Mouse (Mus musculus): Measurements from ENCODE around the gene Hbb-bh2. TPM values are rescaled to one million over a fixed set of nuclear protein-coding genes. Genes with fewer than 3 reads are reported as not detected.
"Not testable (repeated sequence)": the region's sequence is repeated elsewhere in the genome, so short reads cannot be mapped to it uniquely, and the experiment has no call there.

The Hbb-bh2 gene
- polyA plus RNA-seq, 1 experiment from 2014 or later, result not detected

DNA sequence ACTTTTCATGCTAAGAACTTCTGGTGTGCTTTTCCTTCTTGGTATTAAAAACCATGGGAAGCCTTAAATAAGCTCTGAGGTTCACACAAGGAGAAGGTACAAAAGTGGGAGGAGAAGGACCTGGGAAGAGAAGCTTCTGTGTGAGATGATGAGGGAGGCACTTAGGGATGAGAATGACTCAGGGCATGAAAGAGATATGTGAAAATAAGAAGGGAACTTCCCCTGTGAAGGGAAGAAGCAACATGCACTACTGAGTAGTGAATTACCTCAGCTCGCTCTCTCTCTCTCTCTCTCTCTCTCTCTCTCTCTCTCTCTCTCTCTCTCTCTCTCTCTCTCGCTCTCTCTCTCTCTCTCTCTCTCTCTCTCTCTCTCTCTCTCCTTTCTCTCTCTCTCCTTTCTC lies 25.2 kb downstream of the Hbb-bh2 start:
- ATAC-seq (ENCODE audit: low FRiP score); H3K27me3 ChIP-seq (ENCODE audit: control insufficient read depth, insufficient read depth, low read length); H3K4me1 ChIP-seq (replicated peaks; ENCODE audit: control insufficient read depth, insufficient read depth, low read length): not testable (repeated sequence)

DNA sequence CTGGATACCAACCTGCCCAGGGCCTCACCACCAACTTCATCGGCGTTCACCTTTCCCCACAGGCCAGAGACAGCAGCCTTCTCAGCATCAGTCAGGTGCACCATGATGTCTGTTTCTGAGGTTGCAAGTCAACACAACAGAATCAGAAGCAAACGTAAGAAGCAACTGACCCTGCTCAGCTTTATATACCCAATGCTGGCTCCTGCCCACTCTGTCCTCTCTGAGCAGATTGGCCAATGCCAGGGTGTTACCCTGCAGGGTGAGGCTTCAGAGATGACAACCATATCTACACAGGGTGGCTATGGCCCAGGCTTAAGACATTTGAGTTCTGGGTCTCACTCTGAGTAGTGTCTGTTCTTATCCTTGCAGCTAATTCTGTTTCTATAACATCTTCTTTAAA lies 26.6 kb downstream of the Hbb-bh2 start, which contains the start of gene Hbb-bt:
Gene Hbb-bt, minus strand, starts transcription at position 231 of the 400 bp plus-strand sequence.
- WGBS, result 88% methylated on average over 3 of the region's 3 CpGs
- Histone ChIP-seq H3K4me3 (replicated peaks; ENCODE audit: low read length) (no peak within 1 kb of the TSS), H3K4me1 (replicated peaks; ENCODE audit: control insufficient read depth, insufficient read depth, low read length) (no peaks in the 10 kb centered on the region), H3K27me3 (ENCODE audit: control insufficient read depth, insufficient read depth, low read length) (no peaks in the 10 kb centered on the region), H3K36me3 (replicated peaks; ENCODE audit: control insufficient read depth, insufficient read depth) (no peaks in the 10 kb centered on the region), H3K27ac (no peak within 1 kb of the TSS), H3K9me3 (ENCODE audit: control insufficient read depth, low read length) (no peaks in the 10 kb centered on the region), H3K4me2 (replicated peaks) (no peak within 1 kb of the TSS), H3K9ac (no peak within 1 kb of the TSS)
- DNase-seq (ENCODE audit: low spot score) (no peak), ATAC-seq (ENCODE audit: low FRiP score) (no peak)

More for the DNA sequence above, 25.2 kb downstream of the Hbb-bh2 start:
- DNase-seq (ENCODE audit: low spot score); H3K36me3 ChIP-seq (replicated peaks; ENCODE audit: control insufficient read depth, insufficient read depth); H3K4me2 ChIP-seq (replicated peaks); H3K9ac ChIP-seq; H3K27ac ChIP-seq; H3K9me3 ChIP-seq (ENCODE audit: control insufficient read depth, low read length); H3K4me3 ChIP-seq (replicated peaks; ENCODE audit: low read length): not testable (repeated sequence)
- WGBS, result 100% methylated on average over 1 of the region's 2 CpGs

DNA sequence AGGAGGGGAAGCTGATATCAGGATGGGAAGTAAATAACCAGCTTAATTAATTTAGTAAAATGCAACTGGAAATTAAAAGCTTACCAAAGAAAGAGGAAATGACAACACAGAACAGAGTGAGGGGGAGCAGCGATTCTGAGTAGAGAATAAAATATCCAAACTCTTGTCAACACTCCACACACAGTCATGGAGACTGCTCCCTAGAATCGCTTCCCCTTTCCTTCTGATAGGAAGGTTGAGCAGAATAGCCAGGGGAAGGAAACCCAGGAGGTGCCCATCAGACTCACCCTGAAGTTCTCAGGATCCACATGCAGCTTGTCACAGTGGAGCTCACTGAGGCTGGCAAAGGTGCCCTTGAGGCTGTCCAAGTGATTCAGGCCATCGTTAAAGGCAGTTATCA lies 27.2 kb downstream of the Hbb-bh2 start:
- not testable (repeated sequence) for H3K4me3 ChIP-seq (replicated peaks; ENCODE audit: low read length); H3K9me3 ChIP-seq (ENCODE audit: control insufficient read depth, low read length); H3K36me3 ChIP-seq (replicated peaks; ENCODE audit: control insufficient read depth, insufficient read depth); H3K4me2 ChIP-seq (replicated peaks); H3K27me3 ChIP-seq (ENCODE audit: control insufficient read depth, insufficient read depth, low read length); DNase-seq (ENCODE audit: low spot score); H3K4me1 ChIP-seq (replicated peaks; ENCODE audit: control insufficient read depth, insufficient read depth, low read length); H3K9ac ChIP-seq; ATAC-seq (ENCODE audit: low FRiP score); H3K27ac ChIP-seq
- no CpG with 5 or more reads among the region's 3 CpGs for WGBS

DNA sequence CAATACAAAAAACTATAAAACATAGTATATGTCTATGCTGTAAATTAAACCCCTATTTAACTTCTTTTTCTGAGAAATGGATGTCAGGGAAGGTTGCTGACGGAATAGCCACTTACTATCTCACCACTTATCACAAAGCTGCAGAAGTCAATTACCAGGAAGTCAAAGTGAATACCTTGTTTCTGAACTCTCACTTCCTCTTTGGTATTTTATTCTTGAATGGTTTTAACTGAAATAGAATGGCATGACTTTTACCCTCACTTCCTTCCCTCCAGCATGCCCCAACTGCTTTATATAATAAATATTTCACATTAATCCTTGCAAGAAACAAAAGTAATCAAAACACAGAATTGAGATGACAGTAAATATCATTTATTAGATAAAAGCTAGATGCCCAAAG lies 28.1 kb downstream of the Hbb-bh2 start:
- Histone ChIP-seq H3K9ac (no peak overlapping the region), H3K36me3 (replicated peaks; ENCODE audit: control insufficient read depth, insufficient read depth) (no peaks in the 10 kb centered on the region), H3K27me3 (ENCODE audit: control insufficient read depth, insufficient read depth, low read length) (no peaks in the 10 kb centered on the region), H3K27ac (no peak overlapping the region), H3K4me2 (replicated peaks) (no peak overlapping the region), H3K4me1 (replicated peaks; ENCODE audit: control insufficient read depth, insufficient read depth, low read length) (no peaks in the 10 kb centered on the region), H3K4me3 (replicated peaks; ENCODE audit: low read length) (no peak overlapping the region), H3K9me3 (ENCODE audit: control insufficient read depth, low read length) (no peaks in the 10 kb centered on the region)
- DNase-seq (ENCODE audit: low spot score), result no peak
- no peak for ATAC-seq (ENCODE audit: low FRiP score)
- 85% methylated on average over 1 of the region's 1 CpGs for whole genome bisulfite sequencing

DNA sequence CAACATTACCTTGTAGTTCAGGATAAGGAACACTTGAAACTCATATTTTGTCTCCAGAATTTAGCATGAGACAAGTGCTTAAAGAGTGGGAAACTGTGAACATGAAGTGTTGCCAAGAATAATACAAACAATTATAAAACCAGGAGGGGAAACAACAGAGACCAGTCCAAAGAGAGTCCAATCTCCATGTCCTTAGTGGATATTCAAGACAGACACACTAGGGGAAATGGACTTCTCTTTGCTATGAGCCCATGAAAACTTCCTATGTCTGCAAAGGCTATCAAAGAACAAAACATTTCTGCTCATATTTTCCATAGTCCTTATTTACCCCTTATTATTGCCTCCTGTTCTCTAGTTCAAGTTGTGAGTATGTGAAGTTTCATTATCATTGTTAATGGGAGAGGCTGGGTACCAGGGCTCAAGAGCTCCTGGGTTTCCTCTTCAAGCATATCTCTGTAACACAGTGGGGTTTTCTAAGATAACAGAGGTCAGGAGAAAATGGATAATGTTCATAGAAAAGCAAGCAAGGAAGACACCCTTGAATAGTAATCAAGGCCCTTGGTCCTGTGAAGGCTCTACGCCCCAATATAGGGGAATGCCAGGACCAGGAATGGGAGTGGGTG lies 29.0 kb downstream of the Hbb-bh2 start:
- no peaks in the 10 kb centered on the region for H3K36me3 ChIP-seq (replicated peaks; ENCODE audit: control insufficient read depth, insufficient read depth)
- H3K9ac ChIP-seq, result no peak overlapping the region
- DNase-seq (ENCODE audit: low spot score) (no peak), ATAC-seq (ENCODE audit: low FRiP score) (no peak)
- H3K4me2 ChIP-seq (replicated peaks), result no peak overlapping the region
- H3K27ac ChIP-seq, result no peak overlapping the region
- no peaks in the 10 kb centered on the region for H3K4me1 ChIP-seq (replicated peaks; ENCODE audit: control insufficient read depth, insufficient read depth, low read length)
- H3K27me3 ChIP-seq (ENCODE audit: control insufficient read depth, insufficient read depth, low read length), result no peaks in the 10 kb centered on the region
- H3K9me3 ChIP-seq (ENCODE audit: control insufficient read depth, low read length), result no peaks in the 10 kb centered on the region
- WGBS, result 93% methylated on average over 1 of the region's 1 CpGs
- H3K4me3 ChIP-seq (replicated peaks; ENCODE audit: low read length), result no peak overlapping the region

DNA sequence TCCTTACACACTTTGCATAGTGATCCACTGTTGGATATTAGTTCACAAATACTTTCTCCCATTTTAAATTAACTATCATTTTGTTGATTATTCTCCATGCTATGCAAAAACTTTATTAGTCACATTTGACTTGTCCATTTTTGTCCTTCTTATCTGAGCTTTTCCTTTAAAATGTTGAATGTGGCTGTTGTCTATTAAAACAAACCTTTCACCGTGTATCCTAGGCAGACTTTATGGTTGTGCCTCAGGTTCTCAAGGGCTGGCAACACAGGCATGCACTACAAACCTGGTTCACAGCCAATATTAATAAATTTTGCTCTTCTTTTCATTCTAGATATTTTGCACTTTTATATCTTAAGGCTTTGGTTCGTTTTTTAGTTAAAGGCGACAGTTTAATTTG lies 29.6 kb downstream of the Hbb-bh2 start:
- Histone ChIP-seq H3K9ac (no peak overlapping the region), H3K9me3 (ENCODE audit: control insufficient read depth, low read length) (no peaks in the 10 kb centered on the region), H3K4me2 (replicated peaks) (no peak overlapping the region), H3K27me3 (ENCODE audit: control insufficient read depth, insufficient read depth, low read length) (no peaks in the 10 kb centered on the region), H3K4me3 (replicated peaks; ENCODE audit: low read length) (no peak overlapping the region), H3K4me1 (replicated peaks; ENCODE audit: control insufficient read depth, insufficient read depth, low read length) (no peaks in the 10 kb centered on the region), H3K27ac (no peak overlapping the region), H3K36me3 (replicated peaks; ENCODE audit: control insufficient read depth, insufficient read depth) (no peaks in the 10 kb centered on the region)
- DNase-seq (ENCODE audit: low spot score) (no peak), ATAC-seq (ENCODE audit: low FRiP score) (no peak)
- 87% methylated on average over 3 of the region's 3 CpGs for WGBS

DNA sequence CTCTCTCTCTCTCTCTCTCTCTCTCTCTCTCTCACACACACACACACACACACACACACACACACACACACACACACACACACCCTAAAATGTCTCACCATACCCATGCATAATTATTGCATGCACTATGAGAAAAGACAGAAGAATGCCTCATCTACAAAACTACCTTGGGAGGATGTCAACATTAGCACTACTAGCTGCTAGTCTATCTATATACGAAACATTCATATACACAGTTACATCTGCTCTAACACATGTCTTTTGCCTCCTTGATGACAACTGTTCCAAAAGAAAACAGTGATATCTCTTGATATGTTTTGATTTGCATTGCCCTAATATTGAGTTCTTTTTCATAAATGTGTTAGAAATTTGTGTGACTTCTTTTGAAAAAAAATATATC lies 30.0 kb downstream of the Hbb-bh2 start:
- no peaks in the 10 kb centered on the region for H3K9me3 ChIP-seq (ENCODE audit: control insufficient read depth, low read length)
- H3K4me3 ChIP-seq (replicated peaks; ENCODE audit: low read length), result no peak overlapping the region
- ATAC-seq (ENCODE audit: low FRiP score), result no peak
- no peaks in the 10 kb centered on the region for H3K4me1 ChIP-seq (replicated peaks; ENCODE audit: control insufficient read depth, insufficient read depth, low read length)
- H3K36me3 ChIP-seq (replicated peaks; ENCODE audit: control insufficient read depth, insufficient read depth), result no peaks in the 10 kb centered on the region
- H3K9ac ChIP-seq, result no peak overlapping the region
- H3K4me2 ChIP-seq (replicated peaks), result no peak overlapping the region
- no peaks in the 10 kb centered on the region for H3K27me3 ChIP-seq (ENCODE audit: control insufficient read depth, insufficient read depth, low read length)
- WGBS, result 85% methylated on average over 1 of the region's 1 CpGs
- no peak overlapping the region for H3K27ac ChIP-seq
- no peak for DNase-seq (ENCODE audit: low spot score)

DNA sequence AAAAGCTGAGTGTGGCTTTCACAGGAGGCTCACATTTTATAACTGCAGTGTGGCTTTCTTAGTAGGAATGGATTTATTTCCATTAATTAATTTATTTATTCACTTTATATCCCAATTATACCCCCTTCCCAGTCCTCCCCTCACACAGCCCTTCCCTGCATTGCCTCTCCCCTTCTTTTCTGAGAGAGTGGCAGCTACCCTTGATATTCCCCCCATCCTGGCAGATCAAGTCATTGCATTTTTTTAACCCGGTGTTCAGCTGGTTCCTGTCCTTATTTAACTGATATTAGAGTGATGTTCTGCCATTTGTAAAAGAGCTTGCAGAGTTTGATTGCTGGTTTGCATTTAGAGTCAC lies 30.5 kb downstream of the Hbb-bh2 start:
- no peak for ATAC-seq (ENCODE audit: low FRiP score)
- DNase-seq (ENCODE audit: low spot score), result no peak
- H3K4me2 ChIP-seq (replicated peaks), result no peak overlapping the region
- H3K9ac ChIP-seq, result no peak overlapping the region
- H3K27ac ChIP-seq, result no peak overlapping the region
- H3K27me3 ChIP-seq (ENCODE audit: control insufficient read depth, insufficient read depth, low read length), result no peaks in the 10 kb centered on the region
- 78% methylated on average over 1 of the region's 1 CpGs for WGBS
- no peak overlapping the region for H3K4me3 ChIP-seq (replicated peaks; ENCODE audit: low read length)
- no peaks in the 10 kb centered on the region for H3K9me3 ChIP-seq (ENCODE audit: control insufficient read depth, low read length)
- H3K36me3 ChIP-seq (replicated peaks; ENCODE audit: control insufficient read depth, insufficient read depth), result no peaks in the 10 kb centered on the region
- H3K4me1 ChIP-seq (replicated peaks; ENCODE audit: control insufficient read depth, insufficient read depth, low read length), result no peaks in the 10 kb centered on the region

DNA sequence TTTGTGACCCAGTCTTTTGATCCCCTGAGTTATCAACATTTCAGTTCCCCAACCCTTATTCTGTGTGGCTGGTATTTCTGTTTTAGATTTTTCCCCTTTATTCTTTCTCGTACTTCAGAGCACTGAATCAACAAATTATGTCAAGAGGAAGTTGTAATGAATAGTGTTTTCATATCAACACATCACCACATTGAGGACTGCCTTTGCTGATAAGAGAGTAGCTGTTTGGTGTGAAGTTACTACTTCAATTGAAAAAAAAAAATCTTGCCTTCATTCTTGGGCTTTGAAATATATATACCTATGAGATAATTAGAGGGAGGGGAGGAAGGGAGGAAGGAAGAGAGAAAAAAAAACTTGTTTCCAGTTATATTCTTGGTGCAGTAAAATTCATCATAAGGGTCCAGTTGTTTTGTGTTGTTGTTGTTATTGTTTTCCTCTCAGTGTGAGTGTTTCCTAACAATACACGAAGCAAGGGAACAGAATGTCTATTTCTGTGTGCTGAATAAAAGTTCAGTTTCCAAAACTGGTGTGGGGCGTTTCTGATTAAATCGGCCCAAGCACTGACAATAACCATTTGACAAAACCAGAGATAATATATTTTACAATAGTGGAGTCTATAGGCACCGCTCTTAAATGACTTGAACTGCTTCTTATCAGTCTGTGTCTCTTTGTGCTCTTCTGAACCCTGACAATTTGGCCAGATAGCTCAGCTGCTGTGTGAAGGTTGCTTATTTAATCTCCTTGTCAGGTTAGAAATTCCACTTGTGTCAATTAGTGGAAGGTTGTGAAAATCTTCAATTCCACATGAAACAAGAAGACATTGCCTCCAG lies 31.1 kb downstream of the Hbb-bh2 start:
- Histone ChIP-seq H3K4me3 (replicated peaks; ENCODE audit: low read length) (no peak overlapping the region), H3K9ac (no peak overlapping the region), H3K9me3 (ENCODE audit: control insufficient read depth, low read length) (no peaks in the 10 kb centered on the region), H3K36me3 (replicated peaks; ENCODE audit: control insufficient read depth, insufficient read depth) (no peaks in the 10 kb centered on the region), H3K4me2 (replicated peaks) (no peak overlapping the region), H3K27ac (no peak overlapping the region), H3K4me1 (replicated peaks; ENCODE audit: control insufficient read depth, insufficient read depth, low read length) (no peaks in the 10 kb centered on the region), H3K27me3 (ENCODE audit: control insufficient read depth, insufficient read depth, low read length) (no peaks in the 10 kb centered on the region)
- DNase-seq (ENCODE audit: low spot score) (no peak), ATAC-seq (ENCODE audit: low FRiP score) (no peak)
- 79% methylated on average over 5 of the region's 5 CpGs for WGBS
